Mouse (Mus musculus) neural tube, embryonic 12.5 days (tissue): ENCODE measurements around the gene Gm15127. TPM values are rescaled to one million over a fixed set of nuclear protein-coding genes. Genes with fewer than 3 reads are reported as not detected.
"Not testable (repeated sequence)": the region's sequence is repeated elsewhere in the genome, so short reads cannot be mapped to it uniquely, and the experiment has no call there.

Experiments
- ATAC-seq: fragments of 200-750 bp; cut with Nextera tagmentation; 2 replicates; pipeline ENCODE4 v1.8.0; 2017; ENCODE audit warnings: low read depth, mild to moderate bottlenecking, moderate TSS enrichment, moderate library complexity; ENCODE audit not compliant: low FRiP score
- H3K27ac ChIP-seq: fragments of 300-500 bp; sonication (generic); 2 replicates; pipeline ENCODE4 v1.5.1; 2016
- H3K27me3 ChIP-seq: fragments of 300-500 bp; sonication (generic); replicated peaks from 2 replicates; pipeline ENCODE4 v1.6.1; 2016; ENCODE audit warnings: mild to moderate bottlenecking
- H3K36me3 ChIP-seq: fragments of 300-500 bp; sonication (generic); 2 replicates; pipeline ENCODE4 v1.6.1; 2016; ENCODE audit warnings: mild to moderate bottlenecking
- H3K4me1 ChIP-seq: fragments of 300-500 bp; sonication (generic); 2 replicates; pipeline ENCODE4 v1.6.1; 2016
- H3K4me2 ChIP-seq: fragments of 300-500 bp; sonication (generic); replicated peaks from 2 replicates; pipeline ENCODE4 v1.6.1; 2016; ENCODE audit warnings: mild to moderate bottlenecking
- H3K4me3 ChIP-seq: fragments of 300-500 bp; sonication (generic); 2 replicates; pipeline ENCODE4 v1.5.1; 2016
- H3K9ac ChIP-seq: fragments of 300-500 bp; sonication (generic); 2 replicates; pipeline ENCODE4 v1.6.1; 2016; ENCODE audit warnings: mild to moderate bottlenecking
- H3K9me3 ChIP-seq: fragments of 300-500 bp; sonication (generic); 2 replicates; pipeline ENCODE4 v1.6.1; 2016; ENCODE audit warnings: mild to moderate bottlenecking
- WGBS: fragments of 180-500 bp; shearing (Covaris S2); methylation state at CpG from one replicate; pipeline ENCODE4 v1.1.7; 2016; 5-methylcytosine and 5-hydroxymethylcytosine counted together
- polyA plus RNA-seq: library from polyadenylated mRNA; unstranded; fragments of >200 nt; fragmentation: Nextera tagmentation; extraction: Ambion mirVana; gene quantifications from 2 replicates; pipeline ENCODE4 v1.2.1, GENCODE M21; 2016

Gene Gm15127
- not detected in 2 replicates for polyA plus RNA-seq

DNA sequence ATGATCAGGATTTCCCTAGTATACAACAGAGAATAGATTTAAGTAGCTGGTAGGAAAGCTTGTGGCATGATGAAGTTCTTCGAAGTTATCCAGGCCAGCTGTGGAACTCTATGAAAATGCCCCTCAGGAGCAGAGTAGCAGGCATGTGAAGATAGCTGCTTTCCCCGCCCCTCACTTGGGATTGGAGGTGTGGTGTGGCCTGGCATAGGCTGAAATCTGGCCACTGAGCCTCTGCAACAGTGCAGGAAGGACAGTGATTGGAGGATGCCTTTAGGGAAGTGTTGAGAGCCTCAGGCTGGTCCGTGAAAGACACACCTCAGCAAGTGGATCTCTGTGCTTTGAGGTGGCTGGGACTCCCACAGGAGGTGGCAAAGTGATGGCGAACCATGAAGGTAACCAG is at the start of gene Gm15127:
TSS of gene Gm15127 (plus strand) at position 301 of the 400 bp plus-strand sequence.
- ATAC-seq: not testable (repeated sequence)

DNA sequence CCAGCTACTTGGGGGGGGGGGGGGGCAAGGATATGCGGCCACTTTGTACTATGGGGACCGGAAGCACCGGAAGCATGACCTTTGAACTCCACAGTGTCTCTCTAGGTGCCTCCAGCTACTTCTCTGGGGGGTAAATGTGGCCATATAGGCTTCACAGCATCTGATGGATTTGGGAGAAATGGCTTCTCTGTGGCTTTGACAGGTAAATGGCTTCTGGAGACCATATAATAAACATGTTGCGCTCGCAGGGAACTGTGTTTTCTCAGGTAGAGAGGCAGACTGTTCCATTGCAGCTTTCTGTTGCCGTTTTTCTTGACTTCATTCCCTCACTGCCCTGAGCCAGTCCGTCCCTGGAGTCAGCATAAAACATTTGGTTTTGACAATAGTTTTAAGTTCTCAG is 48.3 kb upstream of the Gm15127 start, which contains the start of gene Gm8334:
TSS of gene Gm8334 (minus strand) at position 101 of the 400 bp plus-strand sequence.
- not testable (repeated sequence) for H3K27me3 ChIP-seq, ATAC-seq, H3K36me3 ChIP-seq, H3K4me2 ChIP-seq, H3K4me1 ChIP-seq, H3K9ac ChIP-seq, H3K9me3 ChIP-seq, H3K4me3 ChIP-seq, H3K27ac ChIP-seq
- WGBS: 87% methylated on average over 4 of the region's 7 CpGs

More for the DNA sequence above, at the start of gene Gm15127:
- not testable (repeated sequence) for H3K4me3 ChIP-seq, H3K9ac ChIP-seq, H3K36me3 ChIP-seq, H3K27me3 ChIP-seq, H3K27ac ChIP-seq, H3K4me1 ChIP-seq, H3K9me3 ChIP-seq, H3K4me2 ChIP-seq
- WGBS: 83% methylated on average over 2 of the region's 4 CpGs

DNA sequence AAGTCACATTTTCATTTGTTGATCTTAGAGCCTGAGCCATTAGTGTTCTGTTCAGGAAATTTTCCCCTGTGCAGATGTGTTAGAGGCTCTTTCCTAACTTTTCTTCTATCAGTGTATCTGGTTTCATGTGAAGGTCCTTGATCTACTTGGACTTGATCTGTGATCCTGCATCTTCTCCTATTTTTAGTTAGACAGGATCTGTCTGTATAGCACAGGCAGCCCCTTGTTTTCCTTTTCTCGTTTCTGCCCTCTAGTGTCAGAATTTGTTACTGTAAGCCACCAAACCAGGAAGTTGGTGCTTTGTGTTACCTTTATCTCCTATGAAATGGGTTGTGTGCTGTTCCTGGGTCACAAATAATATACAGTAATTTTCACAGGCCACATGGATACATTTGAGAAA is 12.9 kb downstream of the Gm15127 start:
- not testable (repeated sequence) for H3K36me3 ChIP-seq

More for the DNA sequence above, 12.9 kb downstream of the Gm15127 start:
- not testable (repeated sequence) for ATAC-seq, H3K27ac ChIP-seq, H3K4me3 ChIP-seq, H3K4me2 ChIP-seq, H3K4me1 ChIP-seq, H3K9ac ChIP-seq, H3K9me3 ChIP-seq, H3K27me3 ChIP-seq
- 24% methylated on average over 1 of the region's 1 CpGs for WGBS

Other genes starting within 250 kb of the Gm15127 start
- not detected in 2 replicates for gene Gm15114, start 174.6 kb upstream of the Gm15127 start, polyA plus RNA-seq
- not detected in 2 replicates for gene Gm8334, start 48.4 kb upstream of the Gm15127 start, polyA plus RNA-seq
- not detected in 2 replicates for gene Luzp4, start 194.0 kb downstream of the Gm15127 start, polyA plus RNA-seq